Mouse (Mus musculus): ENCODE measurements around the gene Nckipsd. TPM values are rescaled to one million over a fixed set of nuclear protein-coding genes. Genes with fewer than 3 reads are reported as not detected.

The Nckipsd gene
- polyA plus RNA-seq, 1 experiment, result 73.9 TPM

DNA sequence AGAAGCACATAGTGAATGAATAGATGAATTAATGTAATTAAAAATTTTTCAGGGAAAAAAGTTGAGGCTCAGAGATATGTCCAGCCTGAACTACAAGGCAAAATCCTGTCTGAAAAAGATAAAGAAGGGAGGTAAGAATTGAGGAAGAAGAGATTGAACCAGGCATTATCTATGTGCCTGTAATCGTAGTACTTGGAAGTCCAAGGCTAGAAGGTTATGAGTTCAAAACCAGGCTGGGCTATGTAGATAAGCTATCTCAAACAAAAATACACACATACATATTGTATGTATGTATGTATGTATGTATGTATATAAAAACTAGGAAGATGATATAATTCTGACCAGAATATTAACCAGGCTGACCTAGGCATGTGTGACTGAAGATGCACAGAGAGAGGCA, 15.9 kb upstream of the Nckipsd start:
- Histone ChIP-seq H3K4me1 (ENCODE audit: control insufficient read depth, insufficient read depth, low read length) (peaks cover 28% of the 10 kb centered on the region), H3K27me3 (ENCODE audit: control insufficient read depth, insufficient read depth, low read length) (no peaks in the 10 kb centered on the region), H3K27ac (ENCODE audit: insufficient read depth, low read length) (no peak overlapping the region), H3K4me3 (replicated peaks; ENCODE audit: insufficient read depth, low read depth, low read length) (no peak overlapping the region)
- no peak for DNase-seq
- WGBS, result 58% methylated on average over 1 of the region's 1 CpGs
- TF ChIP-seq CTCF (IDR thresholded peaks at IDR 0.05; ENCODE audit: borderline replicate concordance, insufficient read depth, low read depth, low read length), result no peak
- TF ChIP-seq POLR2A (IDR thresholded peaks at IDR 0.05; ENCODE audit: borderline replicate concordance, insufficient read depth, low read length), result no peak

DNA sequence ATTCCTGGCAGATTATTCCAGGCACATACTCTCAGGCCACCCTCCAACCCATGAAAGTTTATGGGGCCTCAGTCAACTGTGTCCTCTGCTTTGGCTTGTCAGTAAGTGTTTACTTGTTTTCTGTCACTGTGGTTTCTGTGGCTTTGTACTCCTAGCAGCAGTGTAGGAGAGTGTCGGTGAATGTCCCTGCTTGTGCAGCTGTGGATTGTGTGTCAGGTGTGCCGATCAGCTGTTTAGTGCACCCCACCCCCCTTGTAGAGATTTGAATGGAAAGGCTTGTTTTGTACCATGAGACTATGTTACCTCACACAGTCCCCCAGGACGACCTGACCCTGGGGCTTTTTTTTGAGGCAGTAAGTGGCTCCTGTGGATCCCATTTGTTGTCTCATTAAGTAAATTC, 15.4 kb upstream of the Nckipsd start:
- Histone ChIP-seq H3K27ac (ENCODE audit: insufficient read depth, low read length) (no peak overlapping the region), H3K4me1 (ENCODE audit: control insufficient read depth, insufficient read depth, low read length) (peaks cover 26% of the 10 kb centered on the region)
- WGBS, result 33% methylated on average over 3 of the region's 3 CpGs

DNA sequence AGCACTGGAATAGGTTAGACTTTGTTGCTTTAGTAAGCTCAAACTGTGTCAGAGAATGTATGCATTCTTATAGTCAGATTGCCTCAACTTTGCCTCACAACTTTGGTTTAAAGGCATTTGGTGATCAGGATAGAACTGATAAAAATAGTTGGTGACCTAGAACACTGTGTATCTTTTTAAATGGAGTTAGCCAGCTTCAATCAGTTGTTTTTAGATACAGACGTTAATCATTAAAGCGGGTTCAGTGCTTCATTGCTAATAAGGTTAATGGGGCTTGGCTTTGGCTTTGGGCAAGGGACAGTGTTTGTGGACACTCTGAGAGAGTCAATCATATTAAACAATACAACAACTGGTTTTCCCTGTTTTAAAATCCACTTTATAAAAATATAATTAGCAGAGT, 12.9 kb upstream of the Nckipsd start:
- no peak overlapping the region for H3K27ac ChIP-seq (ENCODE audit: insufficient read depth, low read length)
- TF ChIP-seq POLR2A (IDR thresholded peaks at IDR 0.05; ENCODE audit: borderline replicate concordance, insufficient read depth, low read length), result no peak
- no peak for TF ChIP-seq CTCF (IDR thresholded peaks at IDR 0.05; ENCODE audit: borderline replicate concordance, insufficient read depth, low read depth, low read length)
- no peak for DNase-seq
- H3K4me3 ChIP-seq (replicated peaks; ENCODE audit: insufficient read depth, low read depth, low read length), result no peak overlapping the region
- peaks cover 22% of the 10 kb centered on the region for H3K4me1 ChIP-seq (ENCODE audit: control insufficient read depth, insufficient read depth, low read length)
- 33% methylated on average over 2 of the region's 2 CpGs for WGBS
- no peaks in the 10 kb centered on the region for H3K27me3 ChIP-seq (ENCODE audit: control insufficient read depth, insufficient read depth, low read length)

More for the DNA sequence above, 15.4 kb upstream of the Nckipsd start:
- no peak for DNase-seq
- Histone ChIP-seq H3K27me3 (ENCODE audit: control insufficient read depth, insufficient read depth, low read length) (no peaks in the 10 kb centered on the region), H3K4me3 (replicated peaks; ENCODE audit: insufficient read depth, low read depth, low read length) (no peak overlapping the region)
- TF ChIP-seq CTCF (IDR thresholded peaks at IDR 0.05; ENCODE audit: borderline replicate concordance, insufficient read depth, low read depth, low read length), result no peak
- TF ChIP-seq POLR2A (IDR thresholded peaks at IDR 0.05; ENCODE audit: borderline replicate concordance, insufficient read depth, low read length), result no peak

DNA sequence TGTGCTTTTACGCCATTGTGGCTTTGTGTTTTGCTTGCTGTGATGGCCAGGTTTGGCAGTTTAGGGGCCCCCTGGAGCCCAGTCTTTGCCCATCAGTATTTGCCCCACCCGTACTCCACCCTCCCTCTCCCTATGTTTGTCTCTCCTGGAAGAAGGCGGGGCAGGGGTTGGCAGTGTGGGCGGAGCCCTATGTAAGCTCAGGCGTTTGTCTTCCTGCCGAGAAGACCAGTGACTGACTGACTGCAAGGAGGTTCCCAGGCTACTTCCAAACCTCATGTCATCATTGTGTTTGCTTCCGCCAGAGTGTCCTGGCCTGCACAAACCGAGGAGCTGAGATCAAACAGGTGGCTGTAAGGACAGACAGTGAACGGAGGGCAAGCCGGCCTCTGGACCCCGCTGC, 12.4 kb upstream of the Nckipsd start:
- no peak overlapping the region for H3K27ac ChIP-seq (ENCODE audit: insufficient read depth, low read length)
- 15% methylated on average over 11 of the region's 11 CpGs for WGBS
- DNase-seq, result peak in 1 of 2 experiments; percentile 53

DNA sequence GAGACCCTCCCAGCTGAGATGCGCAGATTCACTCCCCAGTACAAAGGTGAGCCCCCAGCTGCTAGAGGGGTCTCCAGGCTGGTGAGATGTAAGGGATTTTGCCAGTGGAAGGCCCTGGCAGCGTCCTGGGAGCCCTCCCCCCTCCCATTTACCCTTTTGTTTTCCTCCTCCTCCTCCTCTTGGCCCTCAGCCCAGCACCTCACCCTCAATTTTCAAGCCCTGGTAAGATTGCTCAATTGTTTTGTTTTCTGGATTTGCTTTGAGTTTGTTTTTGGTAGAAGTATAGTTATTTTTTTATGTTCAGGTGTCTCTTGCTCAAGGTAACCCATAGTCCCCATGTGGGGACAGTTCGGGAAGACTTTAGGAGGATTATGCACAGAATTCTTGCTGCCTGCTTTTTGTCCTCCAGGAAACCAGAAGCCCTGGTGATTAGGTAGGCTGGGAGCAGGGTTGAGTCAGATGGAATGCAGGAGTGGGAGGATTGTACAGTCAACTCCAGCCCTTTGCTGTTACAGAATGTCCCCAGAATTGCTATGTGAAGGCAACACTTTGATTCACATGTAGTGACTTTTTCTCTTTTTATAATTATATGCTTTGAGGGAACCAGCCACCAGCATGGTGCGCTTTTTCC, 11.7 kb upstream of the Nckipsd start:
- H3K4me3 ChIP-seq (replicated peaks; ENCODE audit: insufficient read depth, low read depth, low read length), result no peak overlapping the region
- 44% methylated on average over 4 of the region's 4 CpGs for WGBS
- no peaks in the 10 kb centered on the region for H3K27me3 ChIP-seq (ENCODE audit: control insufficient read depth, insufficient read depth, low read length)
- H3K27ac ChIP-seq (ENCODE audit: insufficient read depth, low read length), result no peak overlapping the region
- no peak for TF ChIP-seq CTCF (IDR thresholded peaks at IDR 0.05; ENCODE audit: borderline replicate concordance, insufficient read depth, low read depth, low read length)
- TF ChIP-seq POLR2A (IDR thresholded peaks at IDR 0.05; ENCODE audit: borderline replicate concordance, insufficient read depth, low read length), result no peak
- peaks cover 19% of the 10 kb centered on the region for H3K4me1 ChIP-seq (ENCODE audit: control insufficient read depth, insufficient read depth, low read length)
- DNase-seq, result no peak

More for the DNA sequence above, 12.4 kb upstream of the Nckipsd start:
- peaks cover 22% of the 10 kb centered on the region for H3K4me1 ChIP-seq (ENCODE audit: control insufficient read depth, insufficient read depth, low read length)
- TF ChIP-seq CTCF (IDR thresholded peaks at IDR 0.05; ENCODE audit: borderline replicate concordance, insufficient read depth, low read depth, low read length), result no peak
- TF ChIP-seq POLR2A (IDR thresholded peaks at IDR 0.05; ENCODE audit: borderline replicate concordance, insufficient read depth, low read length), result no peak
- H3K4me3 ChIP-seq (replicated peaks; ENCODE audit: insufficient read depth, low read depth, low read length), result peak overlapping the region; percentile 21
- H3K27me3 ChIP-seq (ENCODE audit: control insufficient read depth, insufficient read depth, low read length), result no peaks in the 10 kb centered on the region

DNA sequence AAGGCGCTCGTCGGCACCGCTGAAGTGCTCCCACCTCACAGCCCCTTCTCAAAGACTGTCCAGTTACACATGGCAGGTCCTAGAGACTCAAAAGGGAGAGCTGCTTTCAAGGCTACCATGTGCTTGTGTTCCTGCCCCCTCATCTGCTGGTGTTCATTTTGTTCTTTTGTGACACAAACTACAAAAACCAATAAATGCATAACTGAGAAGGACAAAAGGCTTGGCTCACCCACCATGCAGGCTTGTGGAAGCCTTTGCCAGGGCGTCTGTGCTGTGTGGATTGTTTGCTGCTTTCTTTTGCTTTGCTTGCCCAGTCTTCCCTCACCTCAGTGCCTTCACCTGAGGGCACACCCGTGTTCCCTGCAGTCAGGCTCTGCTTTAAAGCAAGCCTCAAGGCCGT, 10.7 kb upstream of the Nckipsd start:
- TF ChIP-seq POLR2A (IDR thresholded peaks at IDR 0.05; ENCODE audit: borderline replicate concordance, insufficient read depth, low read length), result no peak
- no peak for TF ChIP-seq CTCF (IDR thresholded peaks at IDR 0.05; ENCODE audit: borderline replicate concordance, insufficient read depth, low read depth, low read length)
- H3K4me1 ChIP-seq (ENCODE audit: control insufficient read depth, insufficient read depth, low read length), result peaks cover 15% of the 10 kb centered on the region
- no peak overlapping the region for H3K4me3 ChIP-seq (replicated peaks; ENCODE audit: insufficient read depth, low read depth, low read length)
- WGBS, result 76% methylated on average over 7 of the region's 7 CpGs
- no peak overlapping the region for H3K27ac ChIP-seq (ENCODE audit: insufficient read depth, low read length)
- H3K27me3 ChIP-seq (ENCODE audit: control insufficient read depth, insufficient read depth, low read length), result no peaks in the 10 kb centered on the region
- no peak for DNase-seq

DNA sequence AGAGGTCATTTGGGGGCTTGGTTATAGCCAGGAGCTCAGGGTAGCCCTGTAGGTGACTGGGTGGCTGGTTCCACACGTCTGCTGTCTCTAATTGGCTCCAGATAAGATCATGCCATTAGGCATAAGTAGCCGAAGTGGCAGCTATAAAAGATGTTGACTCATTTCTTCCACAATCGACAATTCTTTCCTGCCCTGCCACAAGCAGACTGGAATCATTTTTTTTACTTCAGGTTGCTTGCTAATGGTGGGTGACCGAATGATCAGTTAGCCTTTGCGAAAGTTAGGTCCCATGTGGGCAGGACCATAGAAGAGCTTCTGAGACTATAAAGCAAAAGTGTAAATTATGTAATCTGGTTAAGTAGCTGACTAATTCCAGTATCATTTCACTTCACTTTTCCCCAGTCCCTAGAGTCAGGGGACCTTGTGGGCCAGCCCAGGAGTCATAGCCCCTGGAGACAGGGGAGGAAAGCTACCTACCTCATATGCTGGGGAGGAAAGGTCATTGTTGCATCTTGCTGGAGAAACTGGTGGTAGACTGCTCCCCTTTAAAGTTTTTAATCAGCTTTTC, 9.6 kb upstream of the Nckipsd start:
- TF ChIP-seq POLR2A (IDR thresholded peaks at IDR 0.05; ENCODE audit: borderline replicate concordance, insufficient read depth, low read length), result no peak
- TF ChIP-seq CTCF (IDR thresholded peaks at IDR 0.05; ENCODE audit: borderline replicate concordance, insufficient read depth, low read depth, low read length), result no peak
- DNase-seq, result no peak
- no peaks in the 10 kb centered on the region for H3K27me3 ChIP-seq (ENCODE audit: control insufficient read depth, insufficient read depth, low read length)
- WGBS, result 79% methylated on average over 5 of the region's 5 CpGs
- peaks cover 11% of the 10 kb centered on the region for H3K4me1 ChIP-seq (ENCODE audit: control insufficient read depth, insufficient read depth, low read length)
- no peak overlapping the region for H3K4me3 ChIP-seq (replicated peaks; ENCODE audit: insufficient read depth, low read depth, low read length)
- H3K27ac ChIP-seq (ENCODE audit: insufficient read depth, low read length), result no peak overlapping the region

DNA sequence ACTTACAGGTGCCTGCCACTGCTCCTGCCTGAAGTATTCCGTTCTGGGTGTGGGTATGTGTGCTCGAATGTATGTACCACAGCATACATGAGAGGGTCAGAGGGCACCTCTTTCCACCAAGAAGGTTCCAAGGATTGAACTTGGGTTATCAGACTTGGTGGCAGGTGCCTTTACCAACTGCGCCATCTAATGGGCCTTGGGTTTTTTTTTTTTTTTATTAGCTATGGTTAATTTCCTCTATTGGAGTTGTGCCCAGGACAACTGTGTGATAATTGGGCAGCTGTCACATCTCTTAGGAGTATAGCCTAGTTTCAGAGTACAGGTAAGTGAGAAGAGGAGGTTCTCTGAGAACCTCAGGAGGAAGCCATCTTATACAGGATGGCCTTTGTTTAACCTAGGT, 8.6 kb upstream of the Nckipsd start:
- Histone ChIP-seq H3K4me1 (ENCODE audit: control insufficient read depth, insufficient read depth, low read length) (peaks cover 11% of the 10 kb centered on the region), H3K27me3 (ENCODE audit: control insufficient read depth, insufficient read depth, low read length) (no peaks in the 10 kb centered on the region), H3K27ac (ENCODE audit: insufficient read depth, low read length) (no peak overlapping the region), H3K4me3 (replicated peaks; ENCODE audit: insufficient read depth, low read depth, low read length) (no peak overlapping the region)
- WGBS, result 54% methylated on average over 3 of the region's 3 CpGs
- TF ChIP-seq CTCF (IDR thresholded peaks at IDR 0.05; ENCODE audit: borderline replicate concordance, insufficient read depth, low read depth, low read length) (no peak), POLR2A (IDR thresholded peaks at IDR 0.05; ENCODE audit: borderline replicate concordance, insufficient read depth, low read length) (no peak)
- peak in 1 of 2 experiments; percentile 65 for DNase-seq
